Mouse (Mus musculus) adrenal gland, adult (tissue): ENCODE measurements around the gene Rbbp8nl.

Experiments used
- DNase-seq, 2 experiments: peaks; one replicate each; pipeline ENCODE4 v3.0.0; 2022 to 2023; ENCODE audit warnings: low spot score in 1 of 2; ENCODE audit not compliant: inconsistent age in 2 of 2

Rbbp8nl gene

GRCm38 (mm10) chr2:180233101-180233904 lies 56.4 kb downstream of the Rbbp8nl start:
- DNase-seq, result peak in 1 of 2 experiments; percentile 81

- peak in 1 of 2 experiments; percentile 25 for DNase-seq
Measured at GRCm38 (mm10) chr2:180230482-180230881, 59.2 kb downstream of the Rbbp8nl start.

DNA sequence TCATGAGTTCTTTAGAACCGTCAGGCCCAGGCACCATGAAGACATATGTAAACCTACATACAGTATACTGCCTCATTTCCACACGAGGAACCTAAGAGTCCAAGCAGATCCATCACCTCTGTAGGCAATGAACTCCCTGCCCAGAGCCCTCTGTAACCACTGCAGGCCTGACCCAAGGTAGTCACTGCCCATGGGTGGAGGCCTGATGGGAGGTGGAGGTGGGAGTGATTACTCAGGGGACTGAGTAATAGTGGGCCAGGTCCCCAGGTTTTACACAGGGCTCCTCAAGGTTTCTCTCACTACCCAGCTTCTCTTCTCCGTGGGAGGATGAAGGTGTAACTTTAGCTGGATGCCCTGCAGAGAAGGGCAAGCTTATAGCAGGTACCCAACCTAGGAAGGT lies 60.5 kb downstream of the Rbbp8nl start:
- no peak for DNase-seq

- peak; percentile 93 to 96 for DNase-seq
Measured at GRCm38 (mm10) chr2:180228592-180228991, 61.1 kb downstream of the Rbbp8nl start.

GRCm38 (mm10) chr2:180228060-180228458 lies 61.6 kb downstream of the Rbbp8nl start:
- no peak for DNase-seq
